Mouse (Mus musculus) heart, embryonic 15.5 days (tissue): Measurements from ENCODE around the gene Npas3. TPM values are rescaled to one million over a fixed set of nuclear protein-coding genes. Genes with fewer than 3 reads are reported as not detected.
A peak's percentile ranks its signal among the peaks of the same experiment; 100 is the strongest.

Experiments
- ATAC-seq: fragments of 200-750 bp; cut with Nextera tagmentation; replicated peaks from 2 replicates; pipeline ENCODE4 v1.8.0; 2017; ENCODE audit warnings: low read depth, moderate TSS enrichment; ENCODE audit not compliant: insufficient number of reproducible peaks, insufficient read depth, low FRiP score
- H3K27ac ChIP-seq: fragments of 300-500 bp; sonication (generic); 2 replicates; pipeline ENCODE4 v1.5.1; 2015; ENCODE audit warnings: mild to moderate bottlenecking, inconsistent platforms
- H3K27me3 ChIP-seq: fragments of 300-500 bp; sonication (generic); 2 replicates; pipeline ENCODE4 v1.6.1; 2015; ENCODE audit warnings: inconsistent platforms
- H3K36me3 ChIP-seq: fragments of 300-500 bp; sonication (generic); 2 replicates; pipeline ENCODE4 v1.6.1; 2015; ENCODE audit warnings: mild to moderate bottlenecking, inconsistent platforms
- H3K4me1 ChIP-seq: fragments of 300-500 bp; sonication (generic); replicated peaks from 2 replicates; pipeline ENCODE4 v1.6.1; 2015; ENCODE audit warnings: inconsistent platforms
- H3K4me2 ChIP-seq: fragments of 300-500 bp; sonication (generic); 2 replicates; pipeline ENCODE4 v1.6.1; 2015; ENCODE audit warnings: inconsistent platforms, mild to moderate bottlenecking, moderate library complexity
- H3K4me3 ChIP-seq: fragments of 300-500 bp; sonication (generic); 2 replicates; pipeline ENCODE4 v1.5.1; 2015; ENCODE audit warnings: mild to moderate bottlenecking, inconsistent platforms
- H3K9ac ChIP-seq: fragments of 300-500 bp; sonication (generic); 2 replicates; pipeline ENCODE4 v1.6.1; 2015; ENCODE audit warnings: mild to moderate bottlenecking, inconsistent platforms
- H3K9me3 ChIP-seq: fragments of 300-500 bp; sonication (generic); replicated peaks from 2 replicates; pipeline ENCODE4 v1.6.1; 2016; ENCODE audit warnings: inconsistent platforms
- WGBS: fragments of 180-500 bp; shearing (Covaris S2); methylation state at CpG from one replicate; pipeline ENCODE4 v1.1.7; 2015; ENCODE audit warnings: mixed read lengths; 5-methylcytosine and 5-hydroxymethylcytosine counted together
- polyA plus RNA-seq: library from polyadenylated mRNA; unstranded; fragments of >200 nt; fragmentation: Nextera tagmentation; extraction: Ambion mirVana; gene quantifications from 2 replicates; pipeline ENCODE4 v1.2.1, GENCODE M21; 2015

Gene Npas3
- polyA plus RNA-seq, 1 experiment from 2014 or later = 0.82 TPM

- Histone ChIP-seq H3K4me2 (no peak overlapping the region), H3K9me3 (no peaks in the 10 kb centered on the region), H3K4me3 (no peak overlapping the region), H3K4me1 (no peaks in the 10 kb centered on the region), H3K9ac (no peak overlapping the region), H3K36me3 (no peaks in the 10 kb centered on the region), H3K27ac (no peak overlapping the region), H3K27me3 (no peaks in the 10 kb centered on the region; the same call in 1 of the 2 replicates)
- no peak for ATAC-seq
- 74% methylated on average over 9 of the region's 9 CpGs for WGBS
These were observed 450.2 kb downstream of the Npas3 start for GRCm38 (mm10) chr12:53698483-53699227.

GRCm38 (mm10) chr12:53719896-53720295 is 471.4 kb downstream of the Npas3 start:
- Histone ChIP-seq H3K27me3 (no peaks in the 10 kb centered on the region), H3K9ac (no peak overlapping the region), H3K27ac (no peak overlapping the region), H3K9me3 (no peaks in the 10 kb centered on the region), H3K4me1 (no peaks in the 10 kb centered on the region), H3K36me3 (no peaks in the 10 kb centered on the region), H3K4me2 (no peak overlapping the region), H3K4me3 (no peak overlapping the region)
- WGBS = 54% methylated on average over 6 of the region's 6 CpGs
- ATAC-seq = no peak

DNA sequence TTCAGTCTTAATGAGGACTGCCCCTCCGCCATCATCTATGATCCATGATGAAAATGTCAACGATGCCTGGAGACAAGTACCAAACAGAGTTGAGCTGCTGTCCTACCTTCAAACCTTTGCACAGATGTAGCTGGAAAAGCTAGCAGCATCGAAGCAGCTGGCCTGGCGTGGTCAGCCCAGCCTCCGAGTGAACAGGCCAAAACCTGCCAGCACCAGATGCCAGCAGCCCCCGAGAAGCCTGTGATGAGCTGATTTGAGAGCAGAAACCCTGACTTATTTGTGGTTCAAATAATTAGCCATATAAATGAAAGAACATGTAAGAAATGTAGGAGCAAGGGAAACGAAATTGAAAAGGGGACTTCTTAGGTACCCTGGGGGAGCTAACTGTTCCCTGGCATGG is 473.7 kb downstream of the Npas3 start:
- no peaks in the 10 kb centered on the region for H3K4me1 ChIP-seq
- WGBS = 79% methylated on average over 7 of the region's 7 CpGs
- H3K4me3 ChIP-seq = no peak overlapping the region
- H3K9ac ChIP-seq = no peak overlapping the region
- H3K27me3 ChIP-seq = no peaks in the 10 kb centered on the region
- H3K4me2 ChIP-seq = no peak overlapping the region
- H3K9me3 ChIP-seq = no peaks in the 10 kb centered on the region
- no peaks in the 10 kb centered on the region for H3K36me3 ChIP-seq
- no peak overlapping the region for H3K27ac ChIP-seq
- no peak for ATAC-seq

- H3K9me3 ChIP-seq = no peaks in the 10 kb centered on the region
- no peak overlapping the region for H3K9ac ChIP-seq
- no peaks in the 10 kb centered on the region for H3K36me3 ChIP-seq
- no peak for ATAC-seq
- no peak overlapping the region for H3K4me3 ChIP-seq
- no peaks in the 10 kb centered on the region for H3K4me1 ChIP-seq
- no peaks in the 10 kb centered on the region for H3K27me3 ChIP-seq
- 75% methylated on average over 15 of the region's 15 CpGs for WGBS
- no peak overlapping the region for H3K27ac ChIP-seq
- no peak overlapping the region for H3K4me2 ChIP-seq
These were observed 474.5 kb downstream of the Npas3 start for GRCm38 (mm10) chr12:53722718-53723698.

DNA sequence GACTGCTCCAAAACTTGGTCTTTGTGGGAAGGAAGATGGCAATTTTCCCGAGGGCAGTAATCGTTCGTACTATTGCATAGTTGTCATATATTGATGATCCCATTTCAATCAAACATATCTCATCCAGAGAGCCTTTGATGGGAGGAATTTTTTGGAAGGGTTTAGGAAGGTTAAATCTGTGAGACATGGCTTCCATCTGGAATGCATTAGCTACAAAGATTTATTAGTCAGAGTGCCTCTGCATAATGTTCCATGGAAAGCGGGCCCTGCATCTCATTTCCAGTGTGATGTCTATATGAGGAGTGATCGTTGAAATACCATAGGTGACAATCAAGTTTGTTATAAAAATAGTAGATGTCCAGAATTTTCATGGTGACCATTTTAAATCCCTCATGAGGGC is 480.8 kb downstream of the Npas3 start:
- Histone ChIP-seq H3K4me1 (no peaks in the 10 kb centered on the region), H3K36me3 (no peaks in the 10 kb centered on the region), H3K9me3 (no peaks in the 10 kb centered on the region), H3K4me3 (no peak overlapping the region), H3K27me3 (no peaks in the 10 kb centered on the region), H3K27ac (no peak overlapping the region), H3K4me2 (no peak overlapping the region), H3K9ac (no peak overlapping the region)
- 80% methylated on average over 5 of the region's 5 CpGs for WGBS
- ATAC-seq = no peak

GRCm38 (mm10) chr12:53738549-53739292 is 490.2 kb downstream of the Npas3 start:
- no peak overlapping the region for H3K9ac ChIP-seq
- no peak for ATAC-seq
- H3K9me3 ChIP-seq = 0 out of 2 replicates have a peak, but pooled peaks cover 4% of the 10 kb centered on the region
- no peak overlapping the region for H3K4me3 ChIP-seq
- H3K4me1 ChIP-seq = no peaks in the 10 kb centered on the region
- H3K27me3 ChIP-seq = no peaks in the 10 kb centered on the region
- H3K4me2 ChIP-seq = no peak overlapping the region
- no peaks in the 10 kb centered on the region for H3K36me3 ChIP-seq
- 79% methylated on average over 16 of the region's 16 CpGs for WGBS
- no peak overlapping the region for H3K27ac ChIP-seq

- Histone ChIP-seq H3K4me2 (no peak overlapping the region), H3K36me3 (no peaks in the 10 kb centered on the region), H3K9ac (no peak overlapping the region), H3K27me3 (no peaks in the 10 kb centered on the region), H3K9me3 (no peaks in the 10 kb centered on the region), H3K27ac (no peak overlapping the region), H3K4me1 (no peaks in the 10 kb centered on the region), H3K4me3 (no peak overlapping the region)
- WGBS = 49% methylated on average over 5 of the region's 5 CpGs
- ATAC-seq = no peak
These were observed 498.2 kb downstream of the Npas3 start for GRCm38 (mm10) chr12:53746653-53747052.

- Histone ChIP-seq H3K4me2 (no peak overlapping the region), H3K36me3 (no peaks in the 10 kb centered on the region), H3K4me3 (no peak overlapping the region), H3K9me3 (no peaks in the 10 kb centered on the region), H3K27me3 (no peaks in the 10 kb centered on the region), H3K9ac (no peak overlapping the region), H3K27ac (no peak overlapping the region), H3K4me1 (peaks cover 15% of the 10 kb centered on the region)
- WGBS = 89% methylated on average over 4 of the region's 4 CpGs
- ATAC-seq = no peak
These were observed 500.9 kb downstream of the Npas3 start for GRCm38 (mm10) chr12:53749375-53749774.

- WGBS = 51% methylated on average over 13 of the region's 13 CpGs
- Histone ChIP-seq H3K4me1 (peaks cover 15% of the 10 kb centered on the region), H3K9ac (no peak overlapping the region), H3K36me3 (no peaks in the 10 kb centered on the region), H3K4me2 (no peak overlapping the region), H3K9me3 (no peaks in the 10 kb centered on the region), H3K27me3 (no peaks in the 10 kb centered on the region), H3K4me3 (no peak overlapping the region), H3K27ac (0 out of 2 replicates have a peak overlapping the region, but pooled peaks have one; percentile 7)
- no peak for ATAC-seq
These were observed 504.0 kb downstream of the Npas3 start for GRCm38 (mm10) chr12:53752281-53753072.

- 0 out of 2 replicates have a peak, but pooled peaks have one; percentile 55 for ATAC-seq
- no peak overlapping the region for H3K27ac ChIP-seq
These were observed 505.0 kb downstream of the Npas3 start for GRCm38 (mm10) chr12:53753368-53753937.

More at GRCm38 (mm10) chr12:53753368-53753937, 505.0 kb downstream of the Npas3 start:
- 28% methylated on average over 13 of the region's 13 CpGs for WGBS
- Histone ChIP-seq H3K36me3 (no peaks in the 10 kb centered on the region), H3K4me3 (no peak overlapping the region), H3K9me3 (no peaks in the 10 kb centered on the region), H3K27me3 (no peaks in the 10 kb centered on the region), H3K4me2 (peak overlapping the region; percentile 36), H3K9ac (no peak overlapping the region), H3K4me1 (peaks cover 15% of the 10 kb centered on the region)
